Mouse (Mus musculus): ENCODE data around the gene Tm7sf3.

DNA sequence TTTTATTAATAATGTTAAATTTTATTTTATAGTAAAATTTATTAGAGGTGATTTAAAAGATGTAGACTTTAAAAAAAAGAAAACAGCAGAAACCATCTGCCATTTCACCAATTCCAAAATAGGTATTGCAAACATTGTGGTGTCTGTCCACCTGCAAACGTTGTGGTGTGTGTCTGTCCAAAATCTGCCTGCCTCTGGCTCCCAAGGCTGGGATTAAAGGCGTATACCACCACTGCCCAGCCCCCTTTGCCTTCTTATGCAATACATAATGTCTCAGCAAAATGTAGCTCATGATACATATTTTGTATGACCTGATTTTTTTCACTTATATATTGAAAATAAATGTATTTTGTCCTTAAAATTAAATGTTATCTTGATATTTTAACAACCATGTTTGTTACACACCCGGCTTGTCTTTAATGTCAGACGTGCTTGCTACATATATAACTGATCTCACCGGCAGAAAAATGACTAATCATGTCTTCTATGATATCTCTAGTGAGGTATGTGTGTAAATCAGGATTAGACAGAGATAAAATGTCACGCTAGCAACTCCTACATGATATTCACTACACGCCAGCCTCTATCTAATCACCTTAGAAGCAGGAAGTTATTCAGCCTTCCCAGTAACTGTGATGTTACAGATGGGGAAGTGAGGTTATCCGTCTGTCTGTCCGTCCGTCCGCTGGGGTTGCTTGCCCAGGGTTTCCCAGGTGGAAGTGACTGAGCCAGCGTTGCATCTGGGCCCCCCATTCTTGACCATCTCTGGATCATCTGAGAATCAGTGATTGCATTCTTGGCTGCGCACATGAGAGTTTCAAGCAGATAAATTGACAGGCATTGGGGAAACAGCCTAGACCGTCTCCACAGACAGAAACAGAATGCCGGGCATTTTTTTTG is 28.6 kb upstream of the Tm7sf3 start:
- no peak for TF ChIP-seq CTCF (IDR thresholded peaks at IDR 0.05; ENCODE audit: low read depth)
- no peak for TF ChIP-seq EP300 (IDR thresholded peaks at IDR 0.05; ENCODE audit: low read depth)
